Mouse (Mus musculus) heart, embryonic 13.5 days (tissue): Measurements from ENCODE around the gene Calb2. TPM values are rescaled to one million over a fixed set of nuclear protein-coding genes. Genes with fewer than 3 reads are reported as not detected.

ENCODE experiments used
- ATAC-seq: fragments of 200-750 bp; cut with Nextera tagmentation; 2 replicates; pipeline ENCODE4 v1.8.0; 2017; ENCODE audit warnings: moderate TSS enrichment; ENCODE audit not compliant: insufficient number of reproducible peaks, low FRiP score, low TSS enrichment; ENCODE audit errors: extremely low read depth
- H3K27ac ChIP-seq: fragments of 300-500 bp; sonication (generic); replicated peaks from 2 replicates; pipeline ENCODE4 v1.5.1; 2015; ENCODE audit warnings: moderate library complexity, mild to moderate bottlenecking, inconsistent platforms
- H3K27me3 ChIP-seq: fragments of 300-500 bp; sonication (generic); replicated peaks from 2 replicates; pipeline ENCODE4 v1.6.1; 2015; ENCODE audit warnings: mild to moderate bottlenecking, inconsistent platforms
- H3K36me3 ChIP-seq: fragments of 300-500 bp; sonication (generic); 2 replicates; pipeline ENCODE4 v1.6.1; 2015; ENCODE audit warnings: mild to moderate bottlenecking, inconsistent platforms
- H3K4me1 ChIP-seq: fragments of 300-500 bp; sonication (generic); 2 replicates; pipeline ENCODE4 v1.6.1; 2015; ENCODE audit warnings: inconsistent platforms
- H3K4me2 ChIP-seq: fragments of 300-500 bp; sonication (generic); 2 replicates; pipeline ENCODE4 v1.6.1; 2015; ENCODE audit warnings: inconsistent platforms, mild to moderate bottlenecking, moderate library complexity
- H3K4me3 ChIP-seq: fragments of 300-500 bp; sonication (generic); 2 replicates; pipeline ENCODE4 v1.5.1; 2015; ENCODE audit warnings: moderate library complexity, mild to moderate bottlenecking, inconsistent platforms
- H3K9ac ChIP-seq: fragments of 300-500 bp; sonication (generic); 2 replicates; pipeline ENCODE4 v1.6.1; 2015; ENCODE audit warnings: inconsistent platforms, mild to moderate bottlenecking, moderate library complexity
- H3K9me3 ChIP-seq: fragments of 300-500 bp; sonication (generic); 2 replicates; pipeline ENCODE4 v1.6.1; 2016; ENCODE audit warnings: inconsistent platforms
- WGBS: fragments of 180-500 bp; shearing (Covaris S2); methylation state at CpG from one replicate; pipeline ENCODE4 v1.1.7; 2015; ENCODE audit warnings: mixed read lengths; 5-methylcytosine and 5-hydroxymethylcytosine counted together
- polyA plus RNA-seq: library from polyadenylated mRNA; unstranded; fragments of >200 nt; fragmentation: Nextera tagmentation; extraction: Ambion mirVana; gene quantifications from 2 replicates; pipeline ENCODE4 v1.2.1, GENCODE M21; 2015

Gene Calb2
- polyA plus RNA-seq: 2.2 and 2.8 TPM in 2 replicates

- WGBS: under 1% methylated on average over 33 of the region's 33 CpGs
- H3K4me3 ChIP-seq: peak within 1 kb of the TSS; percentile 22
These were observed at the start of gene Calb2 for GRCm38 (mm10) chr8:110168046-110168445. Calb2 (minus strand) TSS chr8:110168210.

GRCm38 (mm10) chr8:110217681-110218131, 49.7 kb upstream of the Calb2 start:
- no peaks in the 10 kb centered on the region for H3K9me3 ChIP-seq
- peaks cover 5% of the 10 kb centered on the region; the same call in 1 of the 2 replicates for H3K27me3 ChIP-seq
- peak; percentile 99 for ATAC-seq
- WGBS: under 1% methylated on average over 43 of the region's 43 CpGs
- peak overlapping the region; percentile 79 for H3K4me3 ChIP-seq
- H3K36me3 ChIP-seq: peaks cover 19% of the 10 kb centered on the region
- peak overlapping the region; percentile 80 for H3K9ac ChIP-seq
- H3K27ac ChIP-seq: peak overlapping the region; percentile 54
- peaks cover 13% of the 10 kb centered on the region for H3K4me1 ChIP-seq
- H3K4me2 ChIP-seq: peak overlapping the region; percentile 85

More at GRCm38 (mm10) chr8:110168046-110168445, at the start of gene Calb2:
- Histone ChIP-seq H3K9ac (no peak within 1 kb of the TSS), H3K4me2 (peak within 1 kb of the TSS; percentile 46), H3K27me3 (peaks cover 58% of the 10 kb centered on the region), H3K27ac (no peak within 1 kb of the TSS), H3K4me1 (peaks cover 3% of the 10 kb centered on the region), H3K36me3 (no peaks in the 10 kb centered on the region), H3K9me3 (no peaks in the 10 kb centered on the region)
- no peak for ATAC-seq

- no peak for ATAC-seq
- Histone ChIP-seq H3K27me3 (peaks cover 5% of the 10 kb centered on the region; the same call in 1 of the 2 replicates), H3K9ac (peak overlapping the region; percentile 17; the same call in 1 of the 2 replicates), H3K36me3 (peaks cover 14% of the 10 kb centered on the region), H3K4me2 (peak overlapping the region; percentile 85), H3K4me1 (peaks cover 13% of the 10 kb centered on the region), H3K27ac (no peak overlapping the region), H3K9me3 (no peaks in the 10 kb centered on the region), H3K4me3 (peak overlapping the region; percentile 79)
- 31% methylated on average over 5 of the region's 5 CpGs for WGBS
These were observed 49.2 kb upstream of the Calb2 start for GRCm38 (mm10) chr8:110217198-110217597.

- ATAC-seq: no peak
- Histone ChIP-seq H3K27me3 (peaks cover 5% of the 10 kb centered on the region; the same call in 1 of the 2 replicates), H3K27ac (no peak overlapping the region), H3K4me1 (peaks cover 13% of the 10 kb centered on the region), H3K36me3 (peaks cover 5% of the 10 kb centered on the region), H3K4me3 (no peak overlapping the region), H3K4me2 (no peak overlapping the region), H3K9ac (no peak overlapping the region), H3K9me3 (no peaks in the 10 kb centered on the region)
- 74% methylated on average over 5 of the region's 5 CpGs for WGBS
These were observed 48.2 kb upstream of the Calb2 start for GRCm38 (mm10) chr8:110216253-110216652.

- no peaks in the 10 kb centered on the region for H3K9me3 ChIP-seq
- no peak for ATAC-seq
- 68% methylated on average over 7 of the region's 7 CpGs for WGBS
These were observed 47.4 kb upstream of the Calb2 start, which contains the start of gene Cmtr2 for GRCm38 (mm10) chr8:110215365-110215764. Cmtr2 (plus strand) TSS chr8:110215665.

GRCm38 (mm10) chr8:110201806-110202205, 33.8 kb upstream of the Calb2 start:
- Histone ChIP-seq H3K4me1 (no peaks in the 10 kb centered on the region), H3K4me2 (no peak overlapping the region), H3K9me3 (no peaks in the 10 kb centered on the region), H3K9ac (no peak overlapping the region), H3K27ac (no peak overlapping the region), H3K4me3 (no peak overlapping the region), H3K36me3 (no peaks in the 10 kb centered on the region), H3K27me3 (no peaks in the 10 kb centered on the region)
- ATAC-seq: no peak
- 34% methylated on average over 11 of the region's 11 CpGs for WGBS

More at GRCm38 (mm10) chr8:110215365-110215764, 47.4 kb upstream of the Calb2 start, which contains the start of gene Cmtr2:
- Histone ChIP-seq H3K36me3 (no peaks in the 10 kb centered on the region), H3K4me3 (no peak within 1 kb of the TSS), H3K9ac (no peak within 1 kb of the TSS), H3K4me1 (peaks cover 13% of the 10 kb centered on the region), H3K27me3 (peaks cover 5% of the 10 kb centered on the region; the same call in 1 of the 2 replicates), H3K27ac (no peak within 1 kb of the TSS), H3K4me2 (no peak within 1 kb of the TSS)

GRCm38 (mm10) chr8:110196678-110197077, 28.7 kb upstream of the Calb2 start:
- Histone ChIP-seq H3K4me2 (no peak overlapping the region), H3K27ac (no peak overlapping the region), H3K9ac (no peak overlapping the region), H3K36me3 (no peaks in the 10 kb centered on the region), H3K9me3 (no peaks in the 10 kb centered on the region), H3K27me3 (peaks cover 4% of the 10 kb centered on the region; the same call in 1 of the 2 replicates), H3K4me3 (no peak overlapping the region), H3K4me1 (no peaks in the 10 kb centered on the region)
- ATAC-seq: no peak
- 0% methylated on average over 5 of the region's 5 CpGs for WGBS

GRCm38 (mm10) chr8:110188961-110189750, 21.1 kb upstream of the Calb2 start:
- H3K9ac ChIP-seq: no peak overlapping the region
- no peak overlapping the region for H3K27ac ChIP-seq
- H3K4me3 ChIP-seq: no peak overlapping the region
- ATAC-seq: no peak
- H3K27me3 ChIP-seq: peaks cover 4% of the 10 kb centered on the region
- H3K4me2 ChIP-seq: no peak overlapping the region
- no peaks in the 10 kb centered on the region for H3K4me1 ChIP-seq
- H3K9me3 ChIP-seq: no peaks in the 10 kb centered on the region
- H3K36me3 ChIP-seq: no peaks in the 10 kb centered on the region
- WGBS: 17% methylated on average over 8 of the region's 8 CpGs

- 71% methylated on average over 4 of the region's 4 CpGs for WGBS
- Histone ChIP-seq H3K27me3 (peaks cover 14% of the 10 kb centered on the region), H3K9me3 (no peaks in the 10 kb centered on the region), H3K4me2 (no peak overlapping the region), H3K4me1 (no peaks in the 10 kb centered on the region), H3K9ac (no peak overlapping the region), H3K4me3 (no peak overlapping the region), H3K27ac (no peak overlapping the region), H3K36me3 (no peaks in the 10 kb centered on the region)
- ATAC-seq: no peak
These were observed 17.5 kb upstream of the Calb2 start for GRCm38 (mm10) chr8:110185538-110185937.

GRCm38 (mm10) chr8:110183748-110184147, 15.7 kb upstream of the Calb2 start:
- H3K27me3 ChIP-seq: peaks cover 18% of the 10 kb centered on the region
- H3K27ac ChIP-seq: no peak overlapping the region
- H3K4me1 ChIP-seq: no peaks in the 10 kb centered on the region
- H3K9ac ChIP-seq: no peak overlapping the region
- H3K9me3 ChIP-seq: no peaks in the 10 kb centered on the region
- H3K4me2 ChIP-seq: no peak overlapping the region
- no peaks in the 10 kb centered on the region for H3K36me3 ChIP-seq
- no peak overlapping the region for H3K4me3 ChIP-seq
- WGBS: 25% methylated on average over 11 of the region's 11 CpGs
- ATAC-seq: no peak

- no peak overlapping the region for H3K27ac ChIP-seq
- peaks cover 24% of the 10 kb centered on the region for H3K27me3 ChIP-seq
- no peak for ATAC-seq
- H3K9ac ChIP-seq: no peak overlapping the region
- peaks cover under 1% of the 10 kb centered on the region for H3K4me1 ChIP-seq
- no peak overlapping the region for H3K4me2 ChIP-seq
- 72% methylated on average over 11 of the region's 11 CpGs for WGBS
- H3K9me3 ChIP-seq: no peaks in the 10 kb centered on the region
- H3K4me3 ChIP-seq: no peak overlapping the region
- H3K36me3 ChIP-seq: no peaks in the 10 kb centered on the region
These were observed 14.8 kb upstream of the Calb2 start for GRCm38 (mm10) chr8:110182735-110183367.
